Mouse (Mus musculus) cortical plate, adult 2 months (tissue): ENCODE data around the gene B230217C12Rik.

ENCODE experiments used
- CTCF ChIP-seq: fragments of 200-500 bp; IDR thresholded peaks from 2 replicates; pipeline ENCODE4 v1.5.1; 2011; ENCODE audit warnings: mild to moderate bottlenecking, control low read depth, low read length; ENCODE audit not compliant: insufficient read depth; ENCODE audit errors: extremely low read depth
- POLR2A ChIP-seq: fragments of 200-500 bp; IDR thresholded peaks from 2 replicates; pipeline ENCODE4 v1.6.1; 2011; ENCODE audit warnings: mild to moderate bottlenecking, low read length, control low read depth; ENCODE audit not compliant: insufficient read depth; ENCODE audit errors: extremely low read depth

- no peak for TF ChIP-seq POLR2A
- TF ChIP-seq CTCF, result no peak
Observed at GRCm38 (mm10) chr11:97825295-97825694, 15.3 kb upstream of the B230217C12Rik start.
